Mouse (Mus musculus) c-Kit-positive CD71-positive TER-119-positive erythroid progenitor cells, embryonic 14.5 days (primary cell): ENCODE measurements around the gene Gm13275.
"Not testable (repeated sequence)": the region's sequence is repeated elsewhere in the genome, so short reads cannot be mapped to it uniquely, and the experiment has no call there.

Experiments used
- DNase-seq: peaks from one replicate; pipeline ENCODE4 v3.0.0-alpha.2; 2013; ENCODE audit warnings: low spot score

Gene Gm13275

DNA sequence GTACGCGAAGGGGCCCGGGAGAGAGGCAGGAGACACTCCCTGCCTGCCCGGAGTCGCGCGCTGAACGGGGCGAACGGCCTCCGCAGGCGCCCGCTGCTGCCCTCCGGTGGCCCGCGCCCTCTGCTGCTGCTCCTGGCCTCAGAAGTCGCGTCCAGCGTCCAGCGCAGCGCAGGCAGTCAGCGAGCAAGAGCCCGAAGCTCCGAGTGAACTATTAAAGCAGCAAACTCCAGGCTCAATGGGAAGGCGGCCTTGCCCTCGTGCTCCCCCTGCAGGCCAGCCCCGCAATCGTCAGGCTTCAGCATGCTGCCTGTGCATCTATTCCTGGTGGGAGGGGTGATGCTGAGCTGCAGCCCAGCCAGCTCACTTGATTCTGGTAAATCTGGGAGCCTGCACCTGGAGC, 2.8 kb downstream of the Gm13275 start, which contains the start of gene Gm13279:
Gene Gm13279 (plus strand): TSS at position 301 of the 400 bp plus-strand sequence.
- DNase-seq, result not testable (repeated sequence)

DNA sequence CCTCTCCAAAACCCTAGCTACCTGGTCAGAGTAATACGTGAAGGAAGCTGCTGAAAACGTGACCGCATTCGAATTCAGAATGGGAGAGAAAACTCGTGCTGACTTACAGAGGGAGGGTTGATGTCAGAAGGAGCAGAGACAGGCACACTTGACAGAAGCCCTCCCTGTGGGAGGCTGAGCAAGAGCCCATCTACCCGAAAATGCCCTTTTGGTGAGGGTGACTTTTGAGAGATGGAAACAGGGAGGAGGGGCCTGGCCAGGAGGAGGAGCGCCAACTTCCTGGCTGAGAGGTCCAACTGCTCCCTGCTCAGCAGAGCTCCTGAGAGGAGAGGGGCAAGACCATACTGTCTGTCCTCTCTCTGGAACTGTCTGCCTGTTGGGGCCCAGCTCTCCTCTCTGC, 5.1 kb downstream of the Gm13275 start, which contains the start of gene Gm13285:
Gene Gm13285 (plus strand): TSS at position 301 of the 400 bp plus-strand sequence.
- DNase-seq, result not testable (repeated sequence)

DNA sequence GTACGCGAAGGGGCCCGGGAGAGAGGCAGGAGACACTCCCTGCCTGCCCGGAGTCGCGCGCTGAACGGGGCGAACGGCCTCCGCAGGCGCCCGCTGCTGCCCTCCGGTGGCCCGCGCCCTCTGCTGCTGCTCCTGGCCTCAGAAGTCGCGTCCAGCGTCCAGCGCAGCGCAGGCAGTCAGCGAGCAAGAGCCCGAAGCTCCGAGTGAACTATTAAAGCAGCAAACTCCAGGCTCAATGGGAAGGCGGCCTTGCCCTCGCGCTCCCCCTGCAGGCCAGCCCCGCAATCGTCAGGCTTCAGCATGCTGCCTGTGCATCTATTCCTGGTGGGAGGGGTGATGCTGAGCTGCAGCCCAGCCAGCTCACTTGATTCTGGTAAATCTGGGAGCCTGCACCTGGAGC, 8.7 kb downstream of the Gm13275 start, which contains the start of gene Gm13287:
Gene Gm13287 (plus strand): TSS at position 301 of the 400 bp plus-strand sequence.
- DNase-seq, result not testable (repeated sequence)

GRCm38 (mm10) chr4:88805231-88805630, 10.9 kb downstream of the Gm13275 start, which contains the start of gene Gm13288:
Gene Gm13288, plus strand, starts transcription at chr4:88805531.
- not testable (repeated sequence) for DNase-seq

DNA sequence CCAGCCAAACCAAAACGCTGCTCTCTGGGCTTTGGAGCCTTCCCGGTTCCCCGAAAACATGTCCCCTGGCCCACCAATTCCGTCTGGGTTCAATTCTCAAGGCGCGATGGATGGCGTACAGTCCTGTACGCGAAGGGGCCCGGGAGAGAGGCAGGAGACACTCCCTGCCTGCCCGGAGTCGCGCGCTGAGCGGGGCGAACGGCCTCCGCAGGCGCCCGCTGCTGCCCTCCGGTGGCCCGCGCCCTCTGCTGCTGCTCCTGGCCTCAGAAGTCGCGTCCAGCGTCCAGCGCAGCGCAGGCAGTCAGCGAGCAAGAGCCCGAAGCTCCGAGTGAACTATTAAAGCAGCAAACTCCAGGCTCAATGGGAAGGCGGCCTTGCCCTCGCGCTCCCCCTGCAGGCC, 11.5 kb downstream of the Gm13275 start:
- DNase-seq, result not testable (repeated sequence)

DNA sequence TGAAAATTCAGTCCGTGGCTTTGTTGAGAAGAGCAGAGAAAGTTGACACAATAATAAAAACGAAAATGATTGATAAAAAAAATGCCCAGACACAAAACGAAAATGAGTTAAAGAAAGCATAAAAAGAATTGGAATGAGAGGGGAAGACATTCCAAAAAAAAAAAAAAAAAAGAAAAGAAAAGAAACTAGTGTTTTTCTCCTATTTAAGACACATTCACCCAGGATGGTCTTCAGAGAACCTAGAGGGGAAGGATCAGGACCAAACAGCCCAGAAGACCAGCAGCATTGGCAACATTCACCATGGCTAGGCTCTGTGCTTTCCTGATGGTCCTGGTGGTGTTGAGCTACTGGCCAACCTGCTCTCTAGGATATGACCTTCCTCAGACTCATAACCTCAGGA, 21.6 kb downstream of the Gm13275 start, which contains the start of gene Ifna7:
Gene Ifna7 (plus strand): TSS at position 301 of the 400 bp plus-strand sequence.
- DNase-seq, result no peak

- no peak for DNase-seq
These were observed 25.4 kb downstream of the Gm13275 start, which contains the start of gene Ifna11 for GRCm38 (mm10) chr4:88819659-88820058. Gene Ifna11, plus strand, starts transcription at chr4:88819959.

- DNase-seq, result no peak
These were observed 28.7 kb downstream of the Gm13275 start for GRCm38 (mm10) chr4:88822995-88823394.

DNA sequence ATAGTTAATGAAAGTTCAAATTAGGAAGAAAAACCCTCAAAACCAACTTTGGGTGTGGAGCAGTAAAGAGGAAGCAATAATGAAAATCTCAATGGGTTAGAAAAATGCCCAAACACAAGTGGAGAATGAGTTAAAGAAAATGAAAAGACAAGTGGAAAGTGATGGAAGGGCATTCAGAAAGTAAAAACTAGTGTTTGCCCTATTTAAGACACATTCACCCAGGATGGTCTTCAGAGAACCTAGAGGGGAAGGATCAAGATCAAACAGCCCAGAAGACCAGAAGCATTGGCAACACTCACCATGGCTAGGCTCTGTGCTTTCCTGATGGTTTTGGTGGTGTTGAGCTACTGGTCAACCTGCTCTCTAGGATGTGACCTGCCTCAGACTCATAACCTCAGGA, 32.8 kb downstream of the Gm13275 start, which contains the start of gene Ifna6:
Gene Ifna6 (plus strand): TSS at position 301 of the 400 bp plus-strand sequence.
- DNase-seq, result not testable (repeated sequence)

DNA sequence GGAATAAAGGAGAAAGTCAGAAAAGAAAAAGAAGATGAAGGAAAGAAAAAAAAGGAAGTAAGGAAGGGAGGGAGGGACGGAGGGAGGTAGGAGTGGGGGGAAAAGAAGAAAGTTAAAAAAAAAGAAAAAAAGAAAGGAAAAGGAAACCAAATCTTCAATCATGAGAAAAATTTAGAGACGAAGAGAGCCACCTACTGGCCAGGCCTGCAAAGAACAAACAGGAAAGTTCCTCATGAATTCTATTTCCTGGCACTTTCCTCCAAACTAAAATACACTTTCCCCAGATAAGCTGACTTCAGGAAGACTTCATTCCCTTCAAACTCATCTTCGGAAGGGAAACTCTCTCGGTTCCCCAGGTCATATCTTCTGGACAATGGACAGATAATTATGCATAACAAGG, 36.2 kb downstream of the Gm13275 start:
- DNase-seq, result no peak

DNA sequence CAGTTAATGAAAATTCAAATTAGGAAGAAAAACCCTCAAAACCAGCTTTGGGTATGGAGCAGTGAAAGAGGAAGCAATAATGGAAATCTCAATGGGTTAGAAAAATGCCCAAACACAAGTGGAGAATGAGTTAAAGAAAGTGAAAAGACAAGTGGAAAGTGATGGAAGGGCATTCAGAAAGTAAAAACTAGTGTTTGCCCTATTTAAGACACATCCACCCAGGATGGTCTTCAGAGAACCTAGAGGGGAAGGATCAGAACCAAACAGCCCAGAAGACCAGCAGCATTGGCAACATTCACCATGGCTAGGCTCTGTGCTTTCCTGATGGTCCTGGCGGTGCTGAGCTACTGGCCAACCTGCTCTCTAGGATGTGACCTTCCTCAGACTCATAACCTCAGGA, 40.9 kb downstream of the Gm13275 start, which contains the start of gene Ifna5:
Gene Ifna5 (plus strand): TSS at position 301 of the 400 bp plus-strand sequence.
- not testable (repeated sequence) for DNase-seq

DNA sequence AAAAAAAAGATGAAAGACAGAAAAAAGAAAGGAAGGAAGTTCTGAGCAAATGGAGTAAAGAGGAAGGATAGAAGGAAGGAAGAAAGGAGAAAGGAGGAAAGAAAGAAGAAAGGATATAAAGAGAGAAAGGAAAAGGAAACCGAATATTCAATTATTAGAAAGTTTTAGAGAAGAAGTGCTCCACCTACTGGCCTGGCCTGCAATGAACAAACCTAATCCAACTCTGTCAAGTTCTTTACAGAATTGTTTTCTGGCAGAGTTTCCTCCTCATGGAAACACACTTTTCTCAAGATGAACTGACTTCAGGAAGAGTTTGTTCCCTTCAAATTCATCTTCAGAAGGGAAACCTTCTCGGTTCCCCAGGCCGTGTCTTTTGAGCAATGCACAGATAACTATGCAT, 44.5 kb downstream of the Gm13275 start:
- no peak for DNase-seq

- DNase-seq, result no peak
These were observed 45.8 kb downstream of the Gm13275 start for GRCm38 (mm10) chr4:88840058-88840457.

DNA sequence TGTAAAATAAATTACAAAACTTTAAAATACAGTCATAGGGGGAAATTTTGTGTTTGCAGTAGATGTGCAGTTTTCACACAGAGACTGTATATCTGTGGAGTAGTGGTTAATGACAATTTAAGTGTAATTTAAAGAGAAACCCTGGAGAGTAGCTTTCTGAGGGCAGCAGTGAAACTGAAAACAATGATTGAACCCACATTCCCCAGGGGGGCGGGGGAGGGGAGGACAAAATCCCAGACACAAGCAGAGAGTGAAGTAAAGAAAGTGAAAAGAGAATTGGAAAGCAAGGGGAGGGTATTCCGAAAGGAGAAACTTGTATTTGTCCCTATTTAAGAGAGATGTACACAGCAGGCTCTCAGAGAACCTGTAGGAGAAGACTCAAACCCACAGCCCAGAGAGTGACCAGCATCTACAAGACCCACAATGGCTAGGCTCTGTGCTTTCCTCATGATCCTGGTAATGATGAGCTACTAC, 47.2 kb downstream of the Gm13275 start, which contains the start of gene Ifna4:
Gene Ifna4 (plus strand): TSS at position 424 of the 474 bp plus-strand sequence.
- DNase-seq, result no peak
